Mouse (Mus musculus) heart, adult 2 months (tissue): Measurements from ENCODE around the gene Hist2h2ab. TPM values are rescaled to one million over a fixed set of nuclear protein-coding genes. Genes with fewer than 3 reads are reported as not detected.
"Not testable (repeated sequence)": the region's sequence is repeated elsewhere in the genome, so short reads cannot be mapped to it uniquely, and the experiment has no call there.

Experiments used
- DNase-seq, 2 experiments: peaks; one replicate each; pipeline ENCODE4 v3.0.0; 2021
- H3K27ac ChIP-seq: fragments of 200-600 bp; 2 replicates; pipeline ENCODE4 v1.8.1; 2022
- H3K27me3 ChIP-seq: fragments of 200-500 bp; 2 replicates; pipeline ENCODE4 v1.6.1; 2012; ENCODE audit warnings: mild to moderate bottlenecking, low read length, inconsistent platforms, mixed read lengths; ENCODE audit not compliant: control insufficient read depth, insufficient read depth
- H3K36me3 ChIP-seq: fragments of 200-500 bp; 2 replicates; pipeline ENCODE4 v1.6.1; 2012; ENCODE audit warnings: low read length, inconsistent platforms; ENCODE audit not compliant: control insufficient read depth, insufficient read depth
- H3K4me1 ChIP-seq: fragments of 200-500 bp; 2 replicates; pipeline ENCODE4 v1.6.1; 2011; ENCODE audit warnings: low read length; ENCODE audit not compliant: control insufficient read depth, insufficient read depth
- H3K4me3 ChIP-seq: fragments of 200-600 bp; 2 replicates; pipeline ENCODE4 v1.8.1; 2022
- H3K79me2 ChIP-seq: fragments of 200-500 bp; replicated peaks from 2 replicates; pipeline ENCODE4 v1.6.1; 2012; ENCODE audit warnings: mild to moderate bottlenecking, inconsistent platforms, low read length, moderate library complexity, mixed read lengths; ENCODE audit not compliant: control insufficient read depth, insufficient read depth
- H3K9ac ChIP-seq: fragments of 200-500 bp; 2 replicates; pipeline ENCODE4 v1.6.1; 2012; ENCODE audit warnings: low read depth, mild to moderate bottlenecking, control low read depth, inconsistent platforms, low read length, mixed read lengths
- CTCF ChIP-seq: fragments of 200-600 bp; IDR thresholded peaks from 2 replicates; pipeline ENCODE4 v1.8.1; 2022; ENCODE audit warnings: antibody characterized with exemption, mild to moderate bottlenecking, moderate library complexity
- EP300 ChIP-seq: fragments of 200-500 bp; IDR thresholded peaks from 2 replicates; pipeline ENCODE4 v1.6.1; 2011; ENCODE audit warnings: low read depth, low read length, control low read depth; ENCODE audit not compliant: insufficient read depth
- POLR2A ChIP-seq: fragments of 200-500 bp; IDR thresholded peaks from 2 replicates; pipeline ENCODE4 v1.6.1; 2011; ENCODE audit warnings: mild to moderate bottlenecking, low read depth, low read length, control low read depth; ENCODE audit not compliant: insufficient read depth
- WGBS: fragments of 180-500 bp; shearing (Covaris S2); methylation state at CpG from one replicate; pipeline ENCODE4 v1.1.7; 2018; 5-methylcytosine and 5-hydroxymethylcytosine counted together
- intact Hi-C: fragments of 180-260 bp; cut with DNase I; formaldehyde crosslinking; loops from one replicate; pipeline ENCODE4 v1.15.1; 2025
- microRNA-seq, 2 experiments: library from miRNA; unstranded; fragments of <30 nt; microRNA quantifications; one replicate each; pipeline ENCODE4 v1.2.0; 2021
- polyA plus RNA-seq: library from polyadenylated mRNA; depleted of rRNA; stranded (reverse); fragments of >200 nt; gene quantifications from 2 replicates; pipeline ENCODE4 v1.2.3, GENCODE M21; 2012; rRNA removed
- total RNA-seq, 2 experiments: library from RNA; stranded (reverse); gene quantifications; 2 replicates each; pipeline ENCODE4 v1.2.3; 2021

Gene Hist2h2ab
- total and polyA plus RNA-seq, 3 experiments = 0.35 to 2.0 (median 1.9) TPM

GRCm38 (mm10) chr3:96267541-96267940 lies 47.9 kb downstream of the Hist2h2ab start:
- no peaks in the 10 kb centered on the region for H3K36me3 ChIP-seq
- H3K4me1 ChIP-seq = peaks cover 8% of the 10 kb centered on the region
- H3K27me3 ChIP-seq = no peaks in the 10 kb centered on the region
- intact Hi-C loops = no loop called here
- TF ChIP-seq POLR2A (no peak), CTCF (no peak), EP300 (no peak)
- DNase-seq = no peak
- H3K9ac ChIP-seq = no peak overlapping the region
- H3K79me2 ChIP-seq = no peaks in the 10 kb centered on the region
- peak overlapping the region; percentile 93 for H3K27ac ChIP-seq
- 85% methylated on average over 4 of the region's 4 CpGs for WGBS
- H3K4me3 ChIP-seq = no peak overlapping the region

- intact Hi-C loops = no loop called here
- WGBS = 29% methylated on average over 30 of the region's 30 CpGs
- Histone ChIP-seq H3K4me3 (peak within 1 kb of the TSS; percentile 75), H3K27me3 (no peaks in the 10 kb centered on the region), H3K27ac (peak within 1 kb of the TSS; percentile 93), H3K4me1 (peaks cover 8% of the 10 kb centered on the region), H3K79me2 (no peaks in the 10 kb centered on the region), H3K36me3 (no peaks in the 10 kb centered on the region), H3K9ac (peak within 1 kb of the TSS; percentile 66)
- TF ChIP-seq POLR2A (peak; percentile 94), EP300 (0 out of 2 replicates have a peak, but pooled peaks have one; percentile 18), CTCF (no peak)
- DNase-seq = peak; percentile 85 to 87
Measured at GRCm38 (mm10) chr3:96268051-96268775, 48.5 kb downstream of the Hist2h2ab start, which contains the start of gene Hist2h3b. Gene Hist2h3b, plus strand, starts transcription at chr3:96268654.

- WGBS = 2% methylated on average over 19 of the region's 44 CpGs
- H3K79me2 ChIP-seq, H3K4me1 ChIP-seq, H3K36me3 ChIP-seq, H3K27me3 ChIP-seq, intact Hi-C loops: not testable (repeated sequence)
- peak overlapping the region; percentile 93 for H3K27ac ChIP-seq
- H3K4me3 ChIP-seq = peak overlapping the region; percentile 48
- TF ChIP-seq POLR2A = 0 out of 2 replicates have a peak, but pooled peaks have one; percentile 6
- H3K9ac ChIP-seq = peak overlapping the region; percentile 66
- DNase-seq = peak; percentile 29 to 56
Measured at GRCm38 (mm10) chr3:96268776-96269378, 49.2 kb downstream of the Hist2h2ab start.

Small RNA genes lying within 50 kb of the gene (microRNA-seq; reads per million reads assigned to microRNA genes)
- gene Gm44492 (0 to 0.56 reads per million in 2 experiments), gene Gm47311 (0 reads per million in 2 experiments), gene Gm47313 (0 reads per million in 2 experiments)

Other genes starting within 250 kb of the Hist2h2ab start
- gene Plekho1, start 223.9 kb upstream of the Hist2h2ab start, total RNA-seq = 10 to 100 TPM; 65.4 to 67.5 TPM
- gene Plekho1, start 223.9 kb upstream of the Hist2h2ab start, polyA plus RNA-seq = 82.8 and 110 TPM in 2 replicates
- 10 to 100 TPM; 23.0 to 24.5 TPM for gene Vps45, start 161.4 kb upstream of the Hist2h2ab start, total RNA-seq
- 4.3 and 7.1 TPM in 2 replicates for gene Vps45, start 161.4 kb upstream of the Hist2h2ab start, polyA plus RNA-seq
- 10 to 100 TPM; 46.0 to 57.4 TPM for gene Otud7b, start 115.3 kb upstream of the Hist2h2ab start, total RNA-seq
- 10.9 and 15.8 TPM in 2 replicates for gene Otud7b, start 115.3 kb upstream of the Hist2h2ab start, polyA plus RNA-seq
- 1 to 10 TPM; 2.1 to 3.5 TPM for gene Mtmr11, start 57.9 kb upstream of the Hist2h2ab start, total RNA-seq
- 5.5 and 11.7 TPM in 2 replicates for gene Mtmr11, start 57.9 kb upstream of the Hist2h2ab start, polyA plus RNA-seq
- 10 to 100 TPM; 15.7 to 16.5 TPM for gene Sf3b4, start 47.5 kb upstream of the Hist2h2ab start, total RNA-seq
- gene Sf3b4, start 47.5 kb upstream of the Hist2h2ab start, polyA plus RNA-seq = 19.2 and 23.0 TPM in 2 replicates
- 1 to 10 TPM; 3.4 to 5.4 TPM for gene Sv2a, start 38.7 kb upstream of the Hist2h2ab start, total RNA-seq
- gene Sv2a, start 38.7 kb upstream of the Hist2h2ab start, polyA plus RNA-seq = 4.5 and 5.7 TPM in 2 replicates
- gene Bola1, start 156 bp upstream of the Hist2h2ab start, total RNA-seq = 10 to 100 TPM; 22.6 to 28.7 TPM
- 22.3 and 36.0 TPM in 2 replicates for gene Bola1, start 156 bp upstream of the Hist2h2ab start, polyA plus RNA-seq
- gene Hist2h2ac, start 1.0 kb downstream of the Hist2h2ab start, total RNA-seq = 10 to 100 TPM; 18.1 to 26.3 TPM
- 1.3 and 1.5 TPM in 2 replicates for gene Hist2h2ac, start 1.0 kb downstream of the Hist2h2ab start, polyA plus RNA-seq
- gene Hist2h2be, start 1.3 kb downstream of the Hist2h2ab start, total RNA-seq = 10 to 100 TPM in 1 of 2 experiments, 1 to 10 TPM in 1; 9.4 to 10.1 TPM
- gene Hist2h2be, start 1.3 kb downstream of the Hist2h2ab start, polyA plus RNA-seq = 6.9 and 11.9 TPM in 2 replicates
- 1 to 10 TPM; 5.5 to 6.2 TPM for gene Hist2h3c2, start 19.3 kb downstream of the Hist2h2ab start, total RNA-seq
- 9.2 and 12.0 TPM in 2 replicates for gene Hist2h3c2, start 19.3 kb downstream of the Hist2h2ab start, polyA plus RNA-seq
- 100 to 1,000 TPM; 189 to 218 TPM for gene Hist2h2aa2, start 20.4 kb downstream of the Hist2h2ab start, total RNA-seq
- 33.9 and 73.5 TPM in 2 replicates for gene Hist2h2aa2, start 20.4 kb downstream of the Hist2h2ab start, polyA plus RNA-seq
- 10 to 100 TPM in 1 of 2 experiments, 1 to 10 TPM in 1; 7.1 to 13.0 TPM for gene Hist2h2aa1, start 25.6 kb downstream of the Hist2h2ab start, total RNA-seq
- 60.4 and 124 TPM in 2 replicates for gene Hist2h2aa1, start 25.6 kb downstream of the Hist2h2ab start, polyA plus RNA-seq
- gene Hist2h3c1, start 26.8 kb downstream of the Hist2h2ab start, total RNA-seq = not detected
- gene Hist2h3c1, start 26.8 kb downstream of the Hist2h2ab start, polyA plus RNA-seq = not detected in 2 replicates
- gene Hist2h4, start 43.4 kb downstream of the Hist2h2ab start, total RNA-seq = 10 to 100 TPM; 11.6 to 14.0 TPM
- 1.1 and 1.4 TPM in 2 replicates for gene Hist2h4, start 43.4 kb downstream of the Hist2h2ab start, polyA plus RNA-seq
- 10 to 100 TPM; 11.5 to 18.3 TPM for gene Hist2h3b, start 48.8 kb downstream of the Hist2h2ab start, total RNA-seq
- gene Hist2h3b, start 48.8 kb downstream of the Hist2h2ab start, polyA plus RNA-seq = 0.94 and 5.2 TPM in 2 replicates
- 10 to 100 TPM; 34.1 to 34.7 TPM for gene Hist2h2bb, start 49.9 kb downstream of the Hist2h2ab start, total RNA-seq
- gene Hist2h2bb, start 49.9 kb downstream of the Hist2h2ab start, polyA plus RNA-seq = 1.2 TPM in 1 of 2 replicates, not detected in the other
- 1 to 10 TPM; 1.2 to 1.3 TPM for gene Fcgr1, start 74.1 kb downstream of the Hist2h2ab start, total RNA-seq
- 1.1 and 2.4 TPM in 2 replicates for gene Fcgr1, start 74.1 kb downstream of the Hist2h2ab start, polyA plus RNA-seq
- not detected for gene BC107364, start 232.4 kb downstream of the Hist2h2ab start, total RNA-seq
- gene BC107364, start 232.4 kb downstream of the Hist2h2ab start, polyA plus RNA-seq = 0.15 TPM in 1 of 2 replicates, not detected in the other